Mouse (Mus musculus) layer of hippocampus, adult 9-11 months (tissue): ENCODE data around the gene Pthlh.

Experiments used
- DNase-seq: peaks from one replicate; pipeline ENCODE4 v3.0.0; 2022

Gene Pthlh

DNA sequence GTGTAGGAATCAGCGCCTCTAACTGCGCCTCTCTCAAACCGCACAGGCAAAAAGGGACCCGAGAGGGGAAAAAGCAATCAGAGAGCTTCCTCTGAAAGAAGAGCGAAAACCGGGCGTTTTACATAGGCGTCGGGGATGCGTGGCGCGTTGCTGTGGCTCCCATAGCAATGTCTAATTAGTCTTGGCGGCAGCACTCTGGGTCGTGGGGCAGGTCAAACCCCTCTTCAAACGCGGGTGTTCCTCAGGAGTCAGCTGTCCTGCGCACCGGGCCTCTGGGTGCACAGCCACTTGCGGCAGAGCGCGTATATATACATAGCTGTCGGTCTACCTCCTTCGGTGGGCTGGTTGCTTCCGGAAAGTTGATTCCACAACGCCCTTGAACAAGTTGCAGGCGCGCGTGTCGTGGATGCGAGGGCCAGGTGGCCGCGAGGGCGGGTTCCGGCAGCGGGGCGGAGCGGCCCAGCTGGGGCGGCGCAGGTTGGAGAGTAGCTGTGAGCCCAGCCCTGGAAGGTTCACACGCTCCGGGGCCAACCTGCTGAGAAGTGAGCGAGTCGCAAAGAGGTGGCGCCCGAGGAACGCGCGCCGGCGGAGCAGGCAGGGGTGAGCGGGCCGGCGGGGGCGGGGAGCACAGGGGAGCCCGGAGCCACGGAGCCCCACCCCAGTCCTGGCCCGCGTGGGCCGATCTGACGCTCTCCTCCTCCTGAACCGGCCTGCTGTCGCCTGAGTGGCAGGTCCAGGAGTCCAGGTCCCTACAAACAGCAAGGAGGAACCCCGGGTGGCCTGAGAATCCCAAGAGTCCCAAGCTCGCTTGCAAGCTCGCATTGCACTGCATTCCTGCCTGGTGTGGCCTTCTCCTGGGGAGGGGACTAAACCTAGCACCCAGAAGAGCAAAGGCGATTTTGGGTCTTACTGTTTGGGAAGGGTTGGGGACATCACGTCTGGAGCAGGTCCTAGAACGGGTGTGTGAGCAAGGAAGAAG is at the start of gene Pthlh:
Gene Pthlh (minus strand): TSS at position 597 of the 979 bp plus-strand sequence.
- peak; percentile 12 for DNase-seq

GRCm38 (mm10) chr6:147313331-147313730 is 49.3 kb upstream of the Pthlh start:
- DNase-seq, result no peak

GRCm38 (mm10) chr6:147310435-147310978 is 46.5 kb upstream of the Pthlh start:
- DNase-seq, result no peak

GRCm38 (mm10) chr6:147310035-147310434 is 46.1 kb upstream of the Pthlh start:
- no peak for DNase-seq

GRCm38 (mm10) chr6:147304236-147304635 is 40.3 kb upstream of the Pthlh start:
- DNase-seq, result peak; percentile 17

- DNase-seq, result no peak
Observed at GRCm38 (mm10) chr6:147299607-147300006, 35.6 kb upstream of the Pthlh start.

DNA sequence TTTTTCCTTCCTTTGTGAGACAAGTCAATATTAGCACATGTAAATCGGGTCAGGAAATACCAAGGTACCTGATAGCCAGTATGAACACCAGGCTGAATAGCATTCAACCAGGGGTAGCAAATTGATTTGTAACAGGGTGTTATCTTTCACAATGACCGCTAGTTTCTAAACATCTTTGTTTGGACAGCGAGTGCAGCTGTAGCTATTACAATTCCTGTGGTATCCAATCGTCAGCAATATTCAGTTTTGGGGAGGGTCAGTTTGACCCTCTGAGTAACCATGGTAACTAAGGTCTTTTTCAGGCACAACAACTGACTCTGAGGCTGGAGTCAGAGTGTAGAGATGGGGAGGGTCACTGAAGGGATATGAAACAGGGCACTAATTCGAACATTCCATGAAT is 15.3 kb upstream of the Pthlh start:
- DNase-seq, result no peak

DNA sequence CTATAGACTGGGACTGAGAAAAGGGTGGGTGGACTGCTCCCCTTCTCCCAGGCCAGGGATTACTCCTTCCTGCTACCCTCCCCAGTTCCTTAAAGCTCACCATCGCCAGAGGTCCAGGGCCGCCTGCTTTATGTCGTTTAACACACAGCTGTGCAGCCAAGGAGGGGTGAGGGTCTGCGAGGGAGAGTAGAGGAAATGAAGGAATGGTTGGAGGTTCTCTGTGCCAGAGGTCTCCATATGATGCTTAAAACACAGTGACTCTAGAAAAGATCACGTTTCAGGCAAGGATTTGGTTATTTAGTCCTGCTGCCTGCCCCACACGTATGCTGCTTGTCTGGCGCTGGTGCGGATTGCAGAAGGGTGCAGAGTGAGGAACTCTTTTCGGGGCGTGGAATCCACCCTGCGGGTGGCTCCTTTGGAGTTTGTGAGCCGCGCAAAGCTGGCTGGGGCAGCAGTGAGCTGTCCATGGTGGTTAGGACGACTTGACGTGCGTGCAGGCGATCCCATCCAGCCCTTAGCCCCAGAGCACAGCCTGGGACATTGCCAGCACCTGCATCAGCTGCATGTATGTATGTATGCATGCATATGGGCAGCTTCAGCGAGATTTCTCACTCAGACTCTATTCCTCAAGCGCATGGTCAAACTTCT is 4.3 kb upstream of the Pthlh start:
- DNase-seq, result no peak

DNA sequence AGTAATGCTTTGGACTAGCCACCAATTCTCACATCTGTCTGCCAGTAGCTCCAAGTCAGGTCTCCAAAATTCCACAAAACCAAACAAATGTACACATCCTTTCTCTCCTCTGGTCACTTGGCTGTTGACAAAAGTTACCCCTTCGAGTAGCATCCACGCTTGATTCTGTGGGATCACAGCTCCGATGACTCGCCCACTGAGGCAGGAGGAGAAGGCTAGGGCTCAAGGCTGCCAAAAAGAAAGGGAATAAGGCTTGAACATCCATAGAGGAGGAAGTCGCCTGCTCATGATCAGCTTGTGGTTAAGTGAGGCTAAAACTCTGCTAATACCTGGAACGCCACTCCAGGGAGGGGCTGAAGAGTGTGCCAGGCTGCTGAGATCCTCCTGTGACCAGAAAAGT is 2.5 kb upstream of the Pthlh start:
- no peak for DNase-seq

DNA sequence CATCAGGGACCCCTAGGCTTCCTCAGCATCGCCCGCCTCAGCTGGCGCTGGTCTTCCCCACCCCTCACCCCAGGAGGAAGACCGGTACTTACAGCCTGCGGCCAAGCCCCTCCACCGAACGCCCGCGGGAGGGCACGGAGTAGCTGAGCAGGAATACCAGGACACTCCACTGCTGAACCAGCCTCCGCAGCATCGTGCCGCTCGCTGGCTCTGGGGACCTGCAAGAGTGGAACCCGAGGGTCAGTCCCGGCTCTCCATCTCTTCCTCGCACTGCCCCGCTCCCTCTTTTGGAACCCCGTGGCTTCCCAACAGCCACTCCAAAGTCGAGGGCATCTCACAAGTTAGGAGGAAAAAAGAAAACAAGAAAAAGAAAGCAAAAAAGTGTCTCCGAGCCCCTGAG is 805 bp downstream of the Pthlh start:
- DNase-seq, result no peak

DNA sequence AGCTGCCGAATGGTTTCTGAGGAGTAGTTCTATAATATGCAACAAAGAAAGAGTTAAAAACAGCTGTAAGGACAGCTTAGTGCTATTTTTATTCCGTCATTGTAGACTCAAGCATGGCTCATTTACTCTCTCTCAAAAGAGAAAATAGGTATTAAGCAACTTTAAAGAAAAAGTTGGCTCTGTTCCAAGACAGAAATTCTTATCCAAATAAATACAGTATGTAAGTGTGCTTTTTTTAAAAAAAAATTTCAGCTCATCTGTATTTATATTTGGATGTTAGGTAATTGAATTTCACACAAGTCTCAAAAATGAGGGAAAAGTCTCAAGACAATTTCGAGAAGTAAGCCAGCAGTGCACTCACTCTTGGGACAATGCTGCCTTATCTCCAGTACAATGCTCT is 2.4 kb downstream of the Pthlh start:
- no peak for DNase-seq

GRCm38 (mm10) chr6:147260766-147261165 is 3.2 kb downstream of the Pthlh start:
- DNase-seq, result no peak

- DNase-seq, result no peak
Observed at GRCm38 (mm10) chr6:147247782-147248181, 16.2 kb downstream of the Pthlh start.

DNA sequence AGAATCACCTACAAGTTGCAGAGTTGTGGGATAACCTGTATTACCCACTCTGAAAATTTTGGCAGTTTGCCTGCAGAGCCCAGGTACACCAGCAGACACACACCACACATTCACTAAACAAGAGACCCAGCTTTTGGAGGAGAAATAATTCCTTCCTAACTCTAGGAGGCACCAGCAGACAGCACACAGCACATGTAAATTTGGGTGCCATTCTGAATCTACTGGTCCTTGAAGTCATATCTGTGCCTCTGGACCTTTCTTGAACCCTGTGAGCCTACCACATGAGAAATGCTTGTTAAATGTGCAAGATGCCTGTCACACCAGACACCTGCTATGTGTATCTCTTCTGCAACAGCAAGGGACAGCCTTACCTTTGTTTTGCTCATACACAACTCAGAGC is 19.7 kb downstream of the Pthlh start:
- no peak for DNase-seq

- DNase-seq, result no peak
Observed at GRCm38 (mm10) chr6:147243655-147244054, 20.3 kb downstream of the Pthlh start.

GRCm38 (mm10) chr6:147241541-147241940 is 22.4 kb downstream of the Pthlh start:
- DNase-seq, result no peak

- peak; percentile 32 for DNase-seq
Observed at GRCm38 (mm10) chr6:147240203-147240804, 23.7 kb downstream of the Pthlh start.

- DNase-seq, result no peak
Observed at GRCm38 (mm10) chr6:147226696-147227095, 37.3 kb downstream of the Pthlh start.

DNA sequence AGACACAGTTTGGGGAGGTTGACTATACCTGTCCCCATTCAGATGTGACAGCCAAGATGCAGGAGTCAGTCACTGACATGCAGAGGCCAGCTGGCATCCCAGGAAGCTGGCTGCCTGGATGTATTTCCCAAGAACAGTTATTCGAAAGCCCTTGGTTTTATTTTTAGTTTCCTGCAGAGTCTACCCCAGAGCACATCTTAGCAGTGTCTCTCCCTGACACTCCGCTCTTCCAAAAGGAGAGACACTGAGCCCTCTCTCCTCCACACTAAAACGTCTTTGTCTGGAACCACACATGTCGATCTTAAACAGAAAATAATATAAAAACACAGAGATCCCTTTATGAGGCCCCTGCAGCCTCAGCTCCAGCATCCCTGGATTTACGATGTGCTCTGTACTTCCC is 44.9 kb downstream of the Pthlh start:
- DNase-seq, result no peak

DNA sequence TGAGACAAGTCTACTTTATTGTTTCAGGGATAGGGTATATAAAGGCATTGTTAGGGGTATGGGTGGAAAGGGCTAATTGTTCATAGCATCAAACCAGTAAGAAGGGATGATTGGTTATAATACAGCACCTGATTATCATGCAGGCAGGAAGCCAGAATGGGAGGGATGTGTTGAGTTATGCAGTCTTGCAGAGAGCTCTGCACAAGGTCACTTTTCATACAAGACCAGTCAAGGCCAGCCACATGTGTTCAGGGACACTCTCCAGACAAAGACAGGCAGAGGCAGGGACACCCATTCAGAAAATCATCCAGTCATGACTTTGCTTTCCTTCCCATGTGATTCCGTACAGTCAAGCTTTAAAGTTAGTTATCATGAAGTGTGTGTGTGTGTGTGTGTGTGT is 47.8 kb downstream of the Pthlh start:
- no peak for DNase-seq

DNA sequence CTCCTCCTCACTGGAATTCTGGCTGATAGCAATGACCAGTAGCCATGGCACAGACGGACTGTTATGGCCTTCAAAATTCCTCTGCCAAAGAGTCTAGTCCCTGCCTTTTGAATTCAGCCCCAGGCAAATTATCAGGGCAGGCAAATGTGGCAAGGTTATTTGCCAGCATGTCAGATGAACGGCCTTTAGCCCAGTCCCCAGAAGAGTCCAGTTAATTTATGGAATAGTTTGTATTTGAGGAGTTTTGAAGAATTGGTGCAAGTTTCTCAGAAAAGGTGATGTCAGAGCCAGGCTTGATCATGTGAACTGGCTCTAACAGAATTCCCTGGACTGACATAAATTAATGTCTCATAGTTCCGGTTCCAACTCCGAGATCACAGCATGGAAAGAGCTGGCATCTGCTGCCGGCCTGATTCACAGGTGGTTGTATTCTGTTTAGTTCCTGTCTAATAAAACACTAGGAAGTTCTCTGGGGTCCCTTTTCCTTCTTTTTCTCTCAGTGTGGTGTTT is 56.1 kb downstream of the Pthlh start:
- no peak for DNase-seq
